Mouse (Mus musculus): ENCODE measurements around the gene Slc9a8.

GRCm38 (mm10) chr2:167492713-167493636 lies 71.5 kb downstream of the Slc9a8 start, which contains the start of gene Spata2:
- no peak for TF ChIP-seq POLR2A (IDR thresholded peaks at IDR 0.05; ENCODE audit: borderline replicate concordance, low read depth, low read length)
- TF ChIP-seq CTCF (IDR thresholded peaks at IDR 0.05; ENCODE audit: low read depth, low read length), result no peak
